36 mouse cellular contexts compared by ENCODE assay signal in genomic region chr1:170896651-170897281, GRCm38 (mm10). TPM values are rescaled to one million over a fixed set of nuclear protein-coding genes. Genes with fewer than 3 reads are reported as not detected.
DNase-seq lines count a peak whose midpoint lies in the region; ATAC-seq and TF ChIP-seq lines count a peak whose summit lies in the region.
"Had no signal": no experiment of that assay in that cellular context is flagged by ENCODE, and none has a peak within 500 bp of the region (broad histone marks: within the 10 kb centered on the region; RNA-seq: fewer than 3 reads in every experiment).

No protein-coding gene starts in this region.

- intact Hi-C loops in gastrocnemius, adult 2 months (cut with DNase I): no loop called here

- H3K36me3 ChIP-seq in liver, postnatal 0 days (replicated peaks; ENCODE audit: insufficient read depth, low read length): no peaks in the 10 kb centered on the region
- no peaks in the 10 kb centered on the region for H3K36me3 ChIP-seq in liver, embryonic 11.5 days (ENCODE audit: control insufficient read depth, insufficient read depth, low read length)
- no peaks in the 10 kb centered on the region for H3K36me3 ChIP-seq in CH12.LX (replicated peaks in 1 of 2; ENCODE audit: control insufficient read depth in 1 of 2, insufficient read depth in 1 of 2, low read length in 1 of 2)
- H3K36me3 ChIP-seq in intestine, embryonic 15.5 days: no peaks in the 10 kb centered on the region
- H3K36me3 ChIP-seq: limb, embryonic 10.5 days; limb, embryonic 15.5 days; lung, embryonic 15.5 days; midbrain, embryonic 15.5 days had no signal

- TF ChIP-seq RAD21 in CH12.LX (IDR thresholded peaks at IDR 0.05; ENCODE audit: low read depth, low read length): no peak

- no peaks in the 10 kb centered on the region for H3K9me3 ChIP-seq in liver, postnatal 0 days (ENCODE audit: low read length)
- no peaks in the 10 kb centered on the region for H3K9me3 ChIP-seq in liver, embryonic 11.5 days (ENCODE audit: control insufficient read depth, low read length)
- no peaks in the 10 kb centered on the region for H3K9me3 ChIP-seq in CH12.LX (replicated peaks; ENCODE audit: low read length)
- H3K9me3 ChIP-seq in intestine, embryonic 15.5 days: no peaks in the 10 kb centered on the region
- H3K9me3 ChIP-seq: forebrain, embryonic 13.5 days; limb, embryonic 10.5 days; limb, embryonic 15.5 days; lung, embryonic 15.5 days; midbrain, embryonic 15.5 days had no signal

- no peak overlapping the region for H3K9ac ChIP-seq in liver, postnatal 0 days (replicated peaks)
- no peak overlapping the region for H3K9ac ChIP-seq in liver, embryonic 11.5 days (ENCODE audit: low read depth, low read length)
- H3K9ac ChIP-seq in CH12.LX (ENCODE audit: insufficient read depth, low read depth): peak overlapping the region; percentile 25
- H3K9ac ChIP-seq in intestine, embryonic 15.5 days: no peak overlapping the region
- H3K9ac ChIP-seq: forebrain, embryonic 13.5 days; limb, embryonic 15.5 days; liver, embryonic 14.5 days; lung, embryonic 15.5 days; midbrain, embryonic 15.5 days had no signal

- no peaks in the 10 kb centered on the region for H3K79me2 ChIP-seq in CH12.LX (replicated peaks; ENCODE audit: control insufficient read depth, extremely low read depth, insufficient read depth, poor library complexity, severe bottlenecking)

- H3K4me2 ChIP-seq in liver, postnatal 0 days (ENCODE audit: low read depth, low read length): no peak overlapping the region
- no peak overlapping the region for H3K4me2 ChIP-seq in liver, embryonic 11.5 days
- H3K4me2 ChIP-seq in CH12.LX (ENCODE audit: insufficient read depth, low read depth, poor library complexity, severe bottlenecking): peak overlapping the region; percentile 31
- no peak overlapping the region for H3K4me2 ChIP-seq in intestine, embryonic 15.5 days (replicated peaks)
- H3K4me2 ChIP-seq: forebrain, embryonic 13.5 days; limb, embryonic 15.5 days; lung, embryonic 15.5 days; midbrain, embryonic 15.5 days had no signal

- no peak overlapping the region for H3K27ac ChIP-seq in liver, postnatal 0 days (ENCODE audit: low read depth)
- no peak overlapping the region for H3K27ac ChIP-seq in liver, embryonic 11.5 days (ENCODE audit: low read depth, low read length)
- peak overlapping the region; percentile 100 for H3K27ac ChIP-seq in CH12.LX (ENCODE audit: insufficient read depth, low read depth)
- H3K27ac ChIP-seq in intestine, embryonic 15.5 days: no peak overlapping the region
- no peak overlapping the region for H3K27ac ChIP-seq in gastrocnemius, adult 2 months
- H3K27ac ChIP-seq: forebrain, embryonic 13.5 days; limb, embryonic 10.5 days; limb, embryonic 15.5 days; liver, embryonic 14.5 days; lung, embryonic 15.5 days; midbrain, embryonic 15.5 days; stomach, postnatal 0 days had no signal

- dilution Hi-C loops in CH12.LX (cut with MboI; ENCODE audit: extremely low pct_ligation_motif_present, extremely low pct_unique_long_range_greater_than_20kb, low sequenced_read_pairs): no loop called here

- no peak overlapping the region for H3K4me3 ChIP-seq in liver, postnatal 0 days (ENCODE audit: low read depth, low read length)
- H3K4me3 ChIP-seq in liver, embryonic 11.5 days (ENCODE audit: low read depth, low read length): no peak overlapping the region
- peak overlapping the region in 1 of 3 experiments; percentile 10 for H3K4me3 ChIP-seq in CH12.LX (replicated peaks in 1 of 3; ENCODE audit: low read depth in 2 of 3, low read length in 2 of 3, poor library complexity in 1 of 3)
- H3K4me3 ChIP-seq in intestine, embryonic 15.5 days (replicated peaks): no peak overlapping the region
- no peak overlapping the region for H3K4me3 ChIP-seq in gastrocnemius, adult 2 months
- H3K4me3 ChIP-seq: forebrain, embryonic 13.5 days; limb, embryonic 10.5 days; limb, embryonic 15.5 days; lung, embryonic 15.5 days; midbrain, embryonic 15.5 days had no signal

- H3K27me3 ChIP-seq in liver, postnatal 0 days (ENCODE audit: insufficient read depth, low read length): no peaks in the 10 kb centered on the region
- H3K27me3 ChIP-seq in liver, embryonic 11.5 days (replicated peaks; ENCODE audit: control insufficient read depth, insufficient read depth, low read length): 0 out of 2 replicates have a peak, but pooled peaks cover 3% of the 10 kb centered on the region
- H3K27me3 ChIP-seq in CH12.LX (replicated peaks): no peaks in the 10 kb centered on the region
- H3K27me3 ChIP-seq in intestine, embryonic 15.5 days (replicated peaks): no peaks in the 10 kb centered on the region
- H3K27me3 ChIP-seq: midbrain, embryonic 15.5 days had no signal

- no peak for TF ChIP-seq POLR2A in CH12.LX (IDR thresholded peaks at IDR 0.05; ENCODE audit: low read depth, low read length)

- in situ Hi-C loops in CH12.LX (cut with MboI; ENCODE audit: low pct_ligation_motif_present, low pct_unique_long_range_greater_than_20kb, low sequenced_read_pairs): loop anchor here (5.0 to 10.0 kb wide), 2 partner anchors 216 to 328 kb away; partner anchors contain the start of genes Apoa2, Cfap126 and Tomm40l

- ATAC-seq in liver, postnatal 0 days: no peak
- ATAC-seq in liver, embryonic 11.5 days (replicated peaks; ENCODE audit: low FRiP score): no peak
- ATAC-seq in granulocyte monocyte progenitor cell, adult 5-6 weeks (replicated peaks; ENCODE audit: poor library complexity, severe bottlenecking): peak; percentile 52
- ATAC-seq in intestine, embryonic 15.5 days: no peak
- ATAC-seq: forebrain, embryonic 13.5 days; hindbrain, embryonic 16.5 days; intestine, embryonic 16.5 days; midbrain, embryonic 15.5 days had no signal

- H3K4me1 ChIP-seq in liver, postnatal 0 days (ENCODE audit: insufficient read depth): peaks cover 6% of the 10 kb centered on the region; the same call in 1 of the 2 replicates
- H3K4me1 ChIP-seq in liver, embryonic 11.5 days (replicated peaks; ENCODE audit: control insufficient read depth, insufficient read depth, low read length): no peaks in the 10 kb centered on the region
- peaks cover 11 to 39% of the 10 kb centered on the region in 2 experiments for H3K4me1 ChIP-seq in CH12.LX (ENCODE audit: control insufficient read depth in 1 of 2, insufficient read depth in 2 of 2)
- peaks cover 2% of the 10 kb centered on the region; the same call in 1 of the 2 replicates for H3K4me1 ChIP-seq in intestine, embryonic 15.5 days (replicated peaks)
- H3K4me1 ChIP-seq: forebrain, embryonic 13.5 days; limb, embryonic 10.5 days; midbrain, embryonic 15.5 days had no signal

- TF ChIP-seq EP300 in liver, postnatal 0 days (IDR thresholded peaks at IDR 0.05; ENCODE audit: low read depth): peak; percentile 51; the same call in 1 of the 2 replicates
- TF ChIP-seq EP300 in CH12.LX (IDR thresholded peaks at IDR 0.05; ENCODE audit: low read length): peak; percentile 83

- 42% methylated on average over 5 of the region's 5 CpGs for WGBS in liver, postnatal 0 days (ENCODE audit: insufficient replicate concordance)
- 51% methylated on average over 5 of the region's 5 CpGs for WGBS in liver, embryonic 11.5 days
- WGBS in intestine, embryonic 15.5 days: 81% methylated on average over 5 of the region's 5 CpGs

- no peak for TF ChIP-seq CTCF in liver, postnatal 0 days (IDR thresholded peaks at IDR 0.05; ENCODE audit: low read depth)
- no peak for TF ChIP-seq CTCF in CH12.LX (conservative IDR thresholded peaks at IDR 0.05 in 1 of 2, IDR thresholded peaks at IDR 0.05 in 1 of 2; ENCODE audit: low read depth in 2 of 2, low read length in 2 of 2)
- TF ChIP-seq CTCF in gastrocnemius, adult 2 months (IDR thresholded peaks at IDR 0.05): no peak

- no peak for DNase-seq in liver, postnatal 0 days
- no peak for DNase-seq in liver, embryonic 11.5 days (ENCODE audit: low spot score)
- DNase-seq in 416B (ENCODE audit: low read depth): peak; percentile 71
- peak; percentile 60 for DNase-seq in CH12.LX (ENCODE audit: extremely low read depth)
- no peak for DNase-seq in gastrocnemius, adult 2 months
- DNase-seq in retina, postnatal 1 day: no peak
- DNase-seq: adrenal gland, postnatal 25 days; cerebellum, adult 8-10 months; cerebellum, postnatal 36 days; kidney, adult 9 months; kidney, postnatal 14 days; layer of hippocampus, adult 9-11 months; lung, postnatal 36 days; right cerebral cortex, postnatal 4 days; thymus, adult 18-20 months; thymus, postnatal 25 days had no signal

RNA-seq across cellular contexts. Expression of gene Dusp12, which starts 11.4 kb away (rescaled TPM):
- polyA plus RNA-seq in liver, postnatal 0 days (2015; fragmentation: Nextera tagmentation; extraction: Ambion mirVana): 26.1 and 29.1 TPM in 2 replicates
- 34.8 and 36.7 TPM in 2 replicates for polyA plus RNA-seq in liver, embryonic 11.5 days (2014; fragmentation: Nextera tagmentation; extraction: Ambion mirVana)
- 30.9 and 37.2 TPM in 2 replicates for total RNA-seq in CH12.LX (2012; rRNA removed)
- 41.7 and 49.4 TPM in 2 replicates for total RNA-seq in CH12.LX (2014; rRNA removed)
- 30.4 and 36.5 TPM in 2 replicates for polyA plus RNA-seq in CH12.LX (2012; ENCODE audit: insufficient read length, low read depth)
- 16.9 and 18.2 TPM in 2 replicates for total RNA-seq in granulocyte monocyte progenitor cell, adult 5-6 weeks (2014; fragmentation: Nextera tagmentation)
- 10.3 and 10.9 TPM in 2 replicates for total RNA-seq in granulocyte monocyte progenitor cell, adult 5-6 weeks (2017)
- 61.1 and 62.9 TPM in 2 replicates for polyA plus RNA-seq in intestine, embryonic 15.5 days (2015; fragmentation: Nextera tagmentation; extraction: Ambion mirVana)
- 1 to 10 TPM; 4.0 to 4.1 TPM for total RNA-seq in gastrocnemius, adult 2 months (2021)

RNA-seq across cellular contexts. Expression of gene Gm26620, which starts 11.9 kb away (rescaled TPM):
- polyA plus RNA-seq in liver, postnatal 0 days (2015; fragmentation: Nextera tagmentation; extraction: Ambion mirVana): 0.97 and 1.7 TPM in 2 replicates
- 0.62 TPM in 1 of 2 replicates, not detected in the other for polyA plus RNA-seq in liver, embryonic 11.5 days (2014; fragmentation: Nextera tagmentation; extraction: Ambion mirVana)
- total RNA-seq in CH12.LX (2012; rRNA removed) (4.2 and 5.7 TPM in 2 replicates), CH12.LX (2014; rRNA removed) (0.52 and 0.99 TPM in 2 replicates)
- 1.2 and 1.9 TPM in 2 replicates for polyA plus RNA-seq in CH12.LX (2012; ENCODE audit: insufficient read length, low read depth)
- total RNA-seq in granulocyte monocyte progenitor cell, adult 5-6 weeks (2014; fragmentation: Nextera tagmentation): not detected in 2 replicates
- total RNA-seq in granulocyte monocyte progenitor cell, adult 5-6 weeks (2017): not detected in 2 replicates
- polyA plus RNA-seq in intestine, embryonic 15.5 days (2015; fragmentation: Nextera tagmentation; extraction: Ambion mirVana): 2.2 and 2.4 TPM in 2 replicates
- total RNA-seq in gastrocnemius, adult 2 months (2021): under 1 TPM in 1 of 2 experiments, not detected in 1; 0.39 TPM
- polyA plus RNA-seq: embryonic facial prominence, embryonic 11.5 days; heart, embryonic 14.5 days; hindbrain, embryonic 11.5 days had no signal

RNA-seq across cellular contexts. Expression of gene Fcrlb, which starts 16.0 kb away (rescaled TPM):
- 0.36 and 0.41 TPM in 2 replicates for polyA plus RNA-seq in liver, postnatal 0 days (2015; fragmentation: Nextera tagmentation; extraction: Ambion mirVana)
- polyA plus RNA-seq in liver, embryonic 11.5 days (2014; fragmentation: Nextera tagmentation; extraction: Ambion mirVana): 0.14 TPM in 1 of 2 replicates, not detected in the other
- not detected in 2 replicates for total RNA-seq in CH12.LX (2012; rRNA removed)
- not detected in 2 replicates for total RNA-seq in CH12.LX (2014; rRNA removed)
- not detected in 2 replicates for polyA plus RNA-seq in CH12.LX (2012; ENCODE audit: insufficient read length, low read depth)
- not detected in 2 replicates for total RNA-seq in granulocyte monocyte progenitor cell, adult 5-6 weeks (2014; fragmentation: Nextera tagmentation)
- not detected in 2 replicates for total RNA-seq in granulocyte monocyte progenitor cell, adult 5-6 weeks (2017)
- polyA plus RNA-seq in intestine, embryonic 15.5 days (2015; fragmentation: Nextera tagmentation; extraction: Ambion mirVana): 0.11 and 0.16 TPM in 2 replicates
- total RNA-seq in gastrocnemius, adult 2 months (2021): not detected
- total RNA-seq: adrenal gland, postnatal 25 days; gastrocnemius, postnatal 4 days; heart, postnatal 25 days had no signal
- polyA plus RNA-seq: C2C12; embryonic facial prominence, embryonic 11.5 days; forebrain, embryonic 13.5 days; hindbrain, embryonic 11.5 days; limb, embryonic 10.5 days; lung, embryonic 15.5 days had no signal

RNA-seq across cellular contexts. Expression of gene Atf6, which starts 29.2 kb away (rescaled TPM):
- 5.0 and 6.0 TPM in 2 replicates for polyA plus RNA-seq in liver, postnatal 0 days (2015; fragmentation: Nextera tagmentation; extraction: Ambion mirVana)
- polyA plus RNA-seq in liver, embryonic 11.5 days (2014; fragmentation: Nextera tagmentation; extraction: Ambion mirVana): 11.5 and 12.4 TPM in 2 replicates
- total RNA-seq in CH12.LX (2012; rRNA removed) (35.3 and 37.6 TPM in 2 replicates), CH12.LX (2014; rRNA removed) (33.8 and 35.9 TPM in 2 replicates)
- 42.7 and 47.0 TPM in 2 replicates for polyA plus RNA-seq in CH12.LX (2012; ENCODE audit: insufficient read length, low read depth)
- 19.2 and 27.1 TPM in 2 replicates for total RNA-seq in granulocyte monocyte progenitor cell, adult 5-6 weeks (2014; fragmentation: Nextera tagmentation)
- 27.5 and 30.5 TPM in 2 replicates for total RNA-seq in granulocyte monocyte progenitor cell, adult 5-6 weeks (2017)
- 8.8 TPM in 2 replicates for polyA plus RNA-seq in intestine, embryonic 15.5 days (2015; fragmentation: Nextera tagmentation; extraction: Ambion mirVana)
- 10 to 100 TPM; 17.3 to 19.0 TPM for total RNA-seq in gastrocnemius, adult 2 months (2021)

RNA-seq across cellular contexts. Expression of gene Fcrla, which starts 30.6 kb away (rescaled TPM):
- polyA plus RNA-seq in liver, postnatal 0 days (2015; fragmentation: Nextera tagmentation; extraction: Ambion mirVana): 9.0 and 10.4 TPM in 2 replicates
- 0.35 and 0.45 TPM in 2 replicates for polyA plus RNA-seq in liver, embryonic 11.5 days (2014; fragmentation: Nextera tagmentation; extraction: Ambion mirVana)
- total RNA-seq in CH12.LX (2012; rRNA removed) (10.6 and 18.5 TPM in 2 replicates), CH12.LX (2014; rRNA removed) (30.6 and 34.8 TPM in 2 replicates)
- 15.4 and 17.7 TPM in 2 replicates for polyA plus RNA-seq in CH12.LX (2012; ENCODE audit: insufficient read length, low read depth)
- not detected in 2 replicates for total RNA-seq in granulocyte monocyte progenitor cell, adult 5-6 weeks (2014; fragmentation: Nextera tagmentation)
- not detected in 2 replicates for total RNA-seq in granulocyte monocyte progenitor cell, adult 5-6 weeks (2017)
- not detected in 2 replicates for polyA plus RNA-seq in intestine, embryonic 15.5 days (2015; fragmentation: Nextera tagmentation; extraction: Ambion mirVana)
- not detected for total RNA-seq in gastrocnemius, adult 2 months (2021)
- total RNA-seq: left cerebral cortex, postnatal 10 days had no signal
- polyA plus RNA-seq: brain, embryonic 14.5 days; C2C12; embryonic facial prominence, embryonic 11.5 days; forebrain, embryonic 13.5 days; hindbrain, embryonic 11.5 days; hindbrain, embryonic 16.5 days; intestine, embryonic 16.5 days; limb, embryonic 10.5 days; midbrain, embryonic 15.5 days; neural tube, embryonic 11.5 days had no signal

Comparison
In these comparisons a context has a peak if more than half of its experiments do, and no peak if none do; other contexts are left out.
1. DNase-seq: peak in 416B (single experiment) and CH12.LX (single experiment); none in liver, postnatal 0 days (single experiment), liver, embryonic 11.5 days (single experiment), gastrocnemius, adult 2 months (single experiment) and retina, postnatal 1 day (single experiment).